Mouse (Mus musculus) inflammation-experienced regulatory T-cells, adult 6 months (primary cell): ENCODE measurements around the gene Slc35f3. TPM values are rescaled to one million over a fixed set of nuclear protein-coding genes. Genes with fewer than 3 reads are reported as not detected.
"Not testable (repeated sequence)": the region's sequence is repeated elsewhere in the genome, so short reads cannot be mapped to it uniquely, and the experiment has no call there.

Experiments used
- ATAC-seq: one replicate; pipeline ENCODE4 v1.8.0; 2017
- polyA plus RNA-seq, 3 experiments: library from polyadenylated mRNA; unstranded; fragments of 100-300 nt; shearing (Covaris generic); gene quantifications; one replicate each; pipeline ENCODE4 v1.2.1; 2017

Gene Slc35f3
- polyA plus RNA-seq, 3 experiments from 2014 or later = not detected

DNA sequence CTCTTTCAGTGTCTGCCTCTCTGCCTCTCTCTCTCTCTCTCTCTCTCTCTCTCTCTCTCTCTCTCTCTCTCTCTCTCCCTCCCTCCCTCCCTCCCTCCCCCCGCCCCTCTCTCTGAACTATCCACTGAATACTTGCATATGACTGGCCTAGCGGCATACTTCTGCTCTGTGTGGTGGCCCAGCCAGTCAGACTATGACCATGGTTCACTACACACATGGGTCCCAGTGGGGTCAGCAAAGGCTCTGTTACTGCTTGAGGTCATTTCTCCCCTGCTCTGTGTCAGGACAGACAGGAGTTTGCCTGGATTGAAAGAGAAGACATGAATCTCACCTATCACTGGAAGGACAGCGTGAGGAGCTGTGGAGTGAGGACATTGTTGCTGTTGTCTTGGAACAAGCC lies 40.5 kb downstream of the Slc35f3 start:
- no peak for ATAC-seq

DNA sequence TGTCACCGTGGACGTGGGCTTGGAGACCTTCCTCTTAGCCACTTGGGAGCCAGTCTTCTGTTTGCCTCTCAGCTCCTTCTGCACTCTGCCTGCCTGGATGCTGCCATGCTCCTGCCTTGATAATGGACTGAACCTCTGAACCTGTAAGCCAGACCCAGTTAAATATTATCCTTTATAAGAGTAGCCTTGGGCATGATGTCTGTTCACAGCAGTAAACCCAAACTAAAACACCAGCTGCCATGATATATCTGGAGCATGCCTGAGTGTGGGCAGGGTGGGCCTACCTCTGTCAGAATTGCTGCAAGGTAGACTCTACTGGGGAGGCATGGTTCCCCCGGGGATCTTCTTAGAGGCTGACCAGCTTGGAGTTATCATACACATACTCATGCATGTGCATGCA lies 41.0 kb downstream of the Slc35f3 start:
- ATAC-seq = no peak

DNA sequence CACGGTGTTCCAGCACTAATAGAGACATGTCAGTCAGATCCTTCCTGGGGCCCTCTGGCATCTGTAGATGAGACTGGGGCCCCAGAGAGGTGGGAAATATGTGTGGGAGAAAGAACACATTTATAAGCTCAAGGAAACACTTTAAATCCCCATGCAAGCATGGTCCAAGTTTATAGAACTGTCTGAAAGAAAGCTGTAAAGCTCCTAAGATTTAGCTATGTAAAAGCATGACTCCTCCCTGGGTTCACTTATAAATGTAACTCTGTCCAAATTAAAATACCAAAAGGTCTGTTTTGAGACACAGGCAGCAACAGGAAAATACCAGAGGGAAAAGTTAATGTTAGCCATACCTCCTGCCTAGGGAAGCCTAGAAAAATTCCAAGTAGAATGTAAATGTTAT lies 42.8 kb downstream of the Slc35f3 start:
- ATAC-seq = no peak

DNA sequence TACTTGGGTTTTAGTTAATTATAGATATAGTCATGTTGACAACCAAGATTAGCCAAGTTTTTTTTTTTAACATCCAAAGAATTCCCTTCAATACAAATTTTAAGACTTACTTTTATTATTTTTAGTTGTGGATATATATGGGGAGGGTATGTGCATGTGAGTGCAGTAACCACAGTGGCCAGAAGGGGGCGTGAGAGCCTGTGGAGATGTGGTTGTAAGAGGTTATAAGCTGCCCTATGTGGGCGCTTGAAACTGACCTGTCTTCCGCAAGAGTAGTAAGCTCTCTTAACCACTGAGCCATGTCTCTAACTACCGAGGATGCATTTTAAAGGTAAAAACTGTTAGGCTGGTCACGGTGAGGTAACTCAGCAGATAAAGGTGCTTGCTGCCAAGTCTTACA lies 45.1 kb downstream of the Slc35f3 start:
- ATAC-seq = no peak

DNA sequence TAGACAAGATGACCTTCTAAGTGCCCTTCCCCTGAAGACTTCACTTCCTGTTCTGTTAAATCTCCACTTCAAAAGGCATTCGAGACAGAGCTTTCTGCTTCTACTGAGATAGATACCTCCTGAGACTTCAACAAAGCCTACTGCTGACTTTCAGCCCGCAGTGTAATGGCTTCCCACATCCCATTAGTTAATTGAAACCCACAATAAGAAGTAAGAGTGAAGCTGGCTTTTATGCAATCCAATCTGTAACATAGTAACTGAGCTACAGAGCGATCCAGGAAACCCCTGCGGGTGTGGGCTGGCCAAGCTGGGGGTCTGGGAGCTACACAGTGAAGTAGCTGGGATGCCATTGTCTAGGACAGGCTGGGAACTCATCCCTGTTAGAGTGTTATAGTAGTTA lies 46.7 kb downstream of the Slc35f3 start:
- ATAC-seq = no peak

DNA sequence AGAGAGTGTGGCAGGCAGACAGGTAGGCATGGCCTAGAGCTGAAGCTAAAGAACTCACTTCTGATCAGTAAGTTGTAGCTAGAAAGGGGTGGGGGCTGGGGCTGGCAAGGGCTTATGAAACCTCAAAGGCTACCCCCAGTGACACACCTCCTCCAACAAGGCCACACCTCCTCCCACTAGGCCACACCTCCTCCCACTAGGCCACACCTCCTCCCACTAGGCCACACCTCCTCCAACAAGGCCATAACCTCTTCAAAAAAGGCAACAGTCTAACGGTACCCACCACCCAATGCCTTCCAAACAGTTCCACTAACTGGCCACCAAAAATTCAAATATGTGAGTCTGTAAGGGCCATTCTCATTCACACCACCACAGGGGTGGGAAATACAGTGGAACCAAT lies 54.9 kb downstream of the Slc35f3 start:
- ATAC-seq = no peak

DNA sequence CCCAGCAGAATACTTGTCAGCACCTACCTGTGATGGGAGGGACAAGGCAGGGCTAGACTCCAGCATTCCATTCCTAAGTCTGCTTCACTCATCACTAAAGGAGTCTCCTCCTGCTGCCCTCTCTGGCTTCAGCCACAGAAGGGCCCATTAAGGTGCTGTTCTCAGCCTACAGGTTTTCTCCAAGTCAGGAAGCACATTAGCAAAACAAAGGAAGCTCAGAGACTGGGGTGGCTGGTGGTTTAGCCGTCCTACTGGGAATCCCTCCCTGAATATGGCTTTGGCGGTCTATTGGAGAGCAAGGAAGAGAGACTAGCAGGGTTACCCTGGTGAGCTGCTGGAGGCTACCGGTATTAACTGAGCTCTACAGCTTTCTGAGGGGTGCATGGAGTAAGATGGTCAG lies 59.6 kb downstream of the Slc35f3 start:
- no peak for ATAC-seq

DNA sequence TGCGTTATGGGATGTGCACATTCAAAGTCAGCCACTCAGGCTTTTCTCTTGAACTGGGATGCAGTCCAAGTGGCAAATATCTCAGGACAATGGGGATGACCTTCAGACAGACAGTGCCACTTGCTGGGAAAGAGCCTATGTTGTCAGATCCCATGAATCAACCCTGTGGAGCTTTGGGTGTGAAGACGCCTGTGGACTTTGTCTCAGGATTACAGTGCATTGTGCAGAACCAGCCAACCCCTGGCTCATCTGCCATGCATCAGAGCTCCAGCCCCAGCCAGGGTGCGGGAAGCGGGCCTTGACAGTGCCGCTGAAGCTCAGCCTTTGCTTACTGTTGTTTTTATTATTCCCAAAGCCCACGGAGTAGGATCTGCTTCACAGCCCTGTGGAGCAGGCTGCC lies 60.9 kb downstream of the Slc35f3 start:
- no peak for ATAC-seq

DNA sequence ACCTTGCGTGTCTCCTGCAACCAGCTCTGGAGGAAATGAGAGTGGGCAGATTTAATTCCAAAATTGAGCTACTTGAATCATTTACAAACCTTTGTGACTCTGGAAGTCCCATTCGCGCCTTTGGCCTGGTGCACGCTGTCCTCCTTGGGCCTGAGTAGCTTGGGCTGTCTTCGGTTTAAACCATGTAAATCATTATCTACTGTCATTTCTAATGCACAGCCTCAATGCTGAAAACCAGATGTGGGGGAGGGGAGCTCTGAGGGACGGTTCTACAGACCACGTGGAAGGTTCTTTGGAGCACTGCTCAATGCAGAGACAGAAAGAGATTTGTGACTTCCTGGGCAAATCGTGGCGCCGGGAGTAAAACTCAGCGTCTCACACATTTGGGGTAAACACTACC lies 61.7 kb downstream of the Slc35f3 start:
- no peak for ATAC-seq

DNA sequence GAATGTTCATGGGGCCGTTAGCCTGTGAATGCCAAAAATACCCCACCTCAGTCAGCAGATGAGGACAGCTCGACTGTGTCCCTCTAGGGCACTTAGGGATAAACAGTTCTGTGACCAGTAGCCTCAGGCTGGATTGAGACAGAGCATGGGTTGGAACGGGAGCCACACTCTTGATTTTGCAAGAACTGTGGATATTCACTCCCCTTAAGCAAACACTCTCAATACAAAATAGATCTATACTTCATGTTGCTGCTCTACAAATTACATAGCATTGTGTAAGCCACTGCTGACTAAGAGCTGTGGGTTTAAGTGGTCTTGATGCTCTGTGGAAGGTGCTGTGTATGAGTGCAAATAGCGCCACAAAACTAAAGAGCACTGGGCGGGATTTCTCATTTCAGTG lies 62.3 kb downstream of the Slc35f3 start:
- ATAC-seq = no peak

DNA sequence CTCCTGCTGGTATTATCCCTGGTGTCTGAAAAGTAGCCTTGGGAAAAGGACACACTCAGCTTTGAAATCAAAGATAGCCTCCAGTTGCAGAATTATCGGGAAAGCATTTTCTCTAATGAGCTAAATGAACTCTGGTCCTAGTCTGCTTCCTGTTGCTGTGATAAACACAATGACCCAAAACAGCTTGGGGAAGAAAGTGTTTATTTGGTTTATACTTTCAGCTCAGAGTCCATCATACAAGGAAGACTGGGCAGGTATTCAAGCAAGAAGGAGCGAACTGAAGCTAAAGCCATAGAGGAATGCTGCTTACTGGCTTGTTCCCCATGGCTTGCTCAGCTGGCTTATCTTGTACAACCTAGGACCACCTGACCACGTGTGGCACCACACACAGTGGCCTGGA lies 67.9 kb downstream of the Slc35f3 start:
- no peak for ATAC-seq

DNA sequence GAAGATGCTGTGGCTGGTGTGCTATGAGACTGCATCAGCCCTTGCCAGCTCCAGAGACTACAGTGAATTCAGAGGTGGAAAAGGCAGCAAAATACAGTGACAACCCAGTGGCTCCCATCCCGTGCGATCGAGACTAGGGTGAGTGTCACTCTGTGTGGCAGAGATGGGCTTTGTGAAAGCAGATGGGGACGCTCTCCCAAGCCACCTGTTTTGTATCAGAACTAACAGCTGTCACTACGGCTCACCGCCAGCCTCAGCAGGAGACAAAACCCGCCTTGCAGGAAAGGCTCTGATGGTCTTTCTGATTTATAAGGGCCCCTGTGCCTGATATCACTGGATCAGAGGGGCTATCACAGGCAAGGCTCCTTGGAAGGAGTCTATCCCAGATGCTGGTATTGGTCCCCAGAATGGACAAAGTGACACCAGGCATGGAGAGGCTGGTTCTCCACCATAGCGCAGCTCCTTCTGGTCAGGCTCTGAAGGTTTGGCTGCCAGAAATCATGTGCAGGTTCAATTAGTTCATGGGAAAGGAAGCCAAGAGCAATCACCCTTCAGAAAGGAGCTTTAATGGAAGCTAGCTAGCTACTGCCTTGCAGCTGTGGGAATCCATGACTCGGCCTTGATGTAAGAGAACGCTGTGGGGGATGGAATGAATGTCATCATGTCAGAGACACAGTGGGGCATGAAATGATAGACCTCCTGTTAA lies 70.1 kb downstream of the Slc35f3 start:
- ATAC-seq = no peak

DNA sequence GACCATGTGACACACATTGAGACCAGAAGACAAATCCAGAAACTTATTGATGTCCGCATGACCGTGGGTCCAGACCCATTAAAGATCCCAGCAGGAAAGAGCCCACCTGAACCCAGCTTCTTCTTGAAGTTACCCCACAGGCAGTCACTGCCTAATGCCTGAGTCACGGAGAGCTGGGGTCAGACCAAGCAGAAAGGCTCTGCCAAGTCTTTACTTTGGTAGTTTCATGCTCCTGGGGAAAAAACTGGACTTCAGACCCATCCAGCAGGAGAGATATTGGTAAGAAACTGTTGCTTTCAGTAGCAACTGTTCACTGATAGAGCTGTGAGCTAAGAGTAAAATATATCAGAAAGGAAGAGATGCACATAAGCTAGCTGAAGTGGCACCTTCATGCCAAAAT lies 73.5 kb downstream of the Slc35f3 start:
- ATAC-seq = no peak

DNA sequence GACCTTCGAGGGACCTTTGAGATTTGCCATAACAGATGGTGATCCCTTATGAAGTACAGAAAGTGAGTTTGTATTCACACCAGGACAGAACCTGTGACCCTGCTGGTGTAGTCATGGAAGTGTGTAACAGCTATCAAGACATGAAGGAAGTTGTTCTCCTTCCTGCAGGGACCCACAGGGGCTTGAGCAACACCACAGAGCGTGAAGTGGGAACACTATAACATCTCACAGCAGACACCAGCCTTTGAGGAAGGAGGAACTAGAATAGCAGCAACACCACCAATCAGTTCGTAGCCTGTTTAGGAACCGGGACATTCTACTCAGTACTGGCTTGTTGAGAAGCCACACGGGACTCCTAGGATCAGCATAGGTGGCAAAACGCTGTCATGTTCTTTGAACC lies 81.2 kb downstream of the Slc35f3 start:
- ATAC-seq = no peak

DNA sequence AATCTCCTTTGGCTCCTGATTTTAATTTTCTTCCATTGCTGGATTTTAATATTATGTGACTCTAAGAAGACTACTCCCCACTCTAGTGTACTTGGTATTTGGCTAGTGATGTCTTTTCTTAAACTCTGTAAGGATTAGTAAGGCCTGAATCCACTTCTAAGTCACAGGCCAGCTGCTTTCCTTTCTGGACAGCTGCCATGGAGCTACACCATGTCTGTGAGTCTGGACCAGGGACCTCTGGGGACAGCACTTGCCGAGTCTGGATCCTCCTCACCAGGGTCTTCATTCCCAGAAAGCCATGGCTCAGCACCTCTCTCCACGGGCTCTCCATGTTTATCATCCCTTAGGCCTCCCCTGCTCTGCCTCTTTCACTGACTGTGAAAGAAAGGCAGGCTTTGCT lies 81.8 kb downstream of the Slc35f3 start:
- no peak for ATAC-seq

DNA sequence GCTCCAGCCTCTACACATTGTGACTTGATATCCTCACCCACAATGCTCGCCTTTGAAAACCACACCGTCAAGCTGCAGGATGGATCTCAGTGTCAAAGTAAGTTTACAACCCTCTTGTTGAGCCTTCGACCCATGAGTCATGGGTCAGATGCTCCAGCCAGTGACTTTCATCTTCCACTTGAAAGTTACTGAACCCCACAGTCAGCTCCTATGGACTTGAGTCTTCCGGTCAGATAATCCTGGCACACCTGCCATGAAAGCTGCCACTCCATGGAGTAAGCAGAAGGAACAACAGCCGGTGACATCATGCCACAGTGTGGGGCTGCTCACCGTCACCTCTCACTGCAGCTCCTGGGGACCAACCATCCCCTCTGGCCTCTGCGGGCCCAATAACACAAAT lies 82.9 kb downstream of the Slc35f3 start:
- ATAC-seq = no peak

DNA sequence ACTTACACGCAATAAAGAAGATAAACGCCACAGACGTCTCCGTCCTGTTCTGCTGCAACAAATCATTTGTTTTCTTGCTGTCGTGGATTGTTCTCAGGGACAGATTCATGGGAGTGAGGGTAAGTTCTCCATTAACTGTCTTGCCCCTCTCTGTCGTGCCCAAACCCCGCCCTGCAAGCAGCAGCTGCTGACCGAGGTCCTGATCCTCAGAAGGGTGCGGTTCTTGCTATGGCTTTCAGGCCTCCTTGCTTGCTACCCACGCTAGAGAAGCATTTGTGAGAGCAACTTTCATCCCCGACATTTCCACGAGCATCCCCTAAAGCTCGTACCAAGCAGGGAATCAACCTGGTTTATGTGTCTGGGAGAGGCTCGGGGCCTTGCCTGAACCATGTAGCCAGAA lies 83.9 kb downstream of the Slc35f3 start:
- ATAC-seq = no peak

DNA sequence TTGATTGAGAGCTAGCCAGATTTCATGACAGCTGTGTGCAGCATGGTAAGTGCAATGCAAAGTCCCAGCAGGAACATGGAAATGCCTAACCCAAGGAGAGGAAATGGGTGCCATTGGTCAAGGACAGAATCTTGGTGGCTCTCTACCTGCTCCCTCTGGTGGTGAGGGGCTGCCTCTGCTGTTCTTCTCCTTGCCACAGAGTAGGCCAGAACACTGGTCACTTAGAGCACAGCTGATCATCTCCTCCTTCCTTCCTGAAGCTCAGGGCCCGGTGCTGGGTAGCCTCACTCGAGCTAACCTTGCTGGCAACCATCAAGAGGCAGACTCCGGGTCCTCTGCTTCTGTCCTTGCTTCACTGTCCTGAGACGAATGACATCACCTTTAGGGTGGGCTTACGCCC lies 84.4 kb downstream of the Slc35f3 start:
- no peak for ATAC-seq

DNA sequence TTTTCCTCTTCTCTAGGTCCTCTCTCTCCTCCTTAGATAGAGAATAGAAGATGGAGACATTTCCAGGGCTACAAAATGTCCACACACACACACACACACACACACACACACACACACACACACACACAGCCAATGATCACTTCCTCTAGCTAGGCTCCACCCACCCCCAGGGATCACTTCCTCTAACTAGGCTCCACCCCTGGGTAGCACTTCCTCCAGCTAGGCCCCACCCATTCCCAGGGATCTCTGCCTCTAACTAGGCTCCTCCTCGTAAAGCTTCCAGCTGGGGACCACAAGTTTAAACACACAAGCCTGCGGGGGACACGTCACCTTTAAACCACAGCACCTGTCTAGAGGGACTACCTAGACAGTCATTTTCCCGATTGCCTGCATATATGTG lies 89.2 kb downstream of the Slc35f3 start:
- no peak for ATAC-seq

DNA sequence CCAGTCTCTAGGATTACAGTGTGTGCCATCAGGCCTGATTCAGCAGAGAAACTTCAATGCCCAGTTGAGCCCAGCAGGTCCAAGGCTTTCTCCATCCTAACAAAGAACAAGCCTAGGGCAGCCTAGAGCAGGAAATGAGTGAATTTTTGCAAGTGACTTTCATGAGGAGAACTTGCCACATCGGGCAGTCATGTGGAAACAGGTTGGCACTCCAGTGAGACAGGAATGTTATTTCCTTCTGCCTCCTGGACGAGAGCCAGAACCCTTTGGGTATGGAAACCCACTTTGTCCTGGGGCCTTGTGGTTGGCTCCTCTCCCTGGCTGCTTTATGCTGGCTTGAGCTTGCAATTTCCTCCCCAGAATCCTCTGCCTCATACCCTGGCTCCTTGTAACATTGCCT lies 93.2 kb downstream of the Slc35f3 start:
- no peak for ATAC-seq

DNA sequence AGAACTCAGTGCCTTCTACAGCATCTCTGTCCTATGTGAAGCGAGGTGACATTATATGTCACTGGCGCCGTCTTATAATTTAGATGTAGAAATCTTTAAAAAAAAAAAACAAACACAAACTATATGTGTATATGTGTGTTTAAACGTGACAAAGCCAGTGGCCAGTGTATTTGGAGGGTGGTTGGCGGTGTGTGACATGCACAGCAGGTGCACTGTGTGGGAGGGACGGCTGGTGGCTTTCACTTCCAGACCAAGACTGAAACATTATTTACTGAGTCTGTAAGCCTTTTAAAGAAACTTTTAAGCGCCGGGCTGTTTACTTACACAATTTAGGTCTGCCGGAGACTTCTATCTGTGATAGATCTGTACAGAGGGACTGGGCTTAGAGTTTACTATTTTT lies 97.0 kb downstream of the Slc35f3 start:
- ATAC-seq = no peak

DNA sequence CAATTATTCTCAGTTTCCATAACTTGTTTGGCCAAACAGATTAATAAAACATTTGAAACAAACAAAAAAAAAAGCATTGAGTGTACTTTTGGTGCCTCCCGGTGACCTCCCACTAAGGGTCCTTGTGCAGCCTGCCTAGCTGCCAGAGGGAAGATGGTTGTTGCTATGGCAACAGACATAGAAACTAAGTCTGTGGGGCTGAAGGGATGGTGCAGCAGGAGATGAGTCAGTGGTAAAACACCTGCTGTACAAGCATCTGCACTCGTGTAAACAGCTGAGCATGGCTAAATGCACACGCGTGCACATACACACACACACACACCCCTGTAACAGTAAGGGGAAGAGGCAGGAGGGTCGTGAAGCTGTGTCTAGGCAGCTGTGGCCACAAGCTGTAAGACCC lies 97.6 kb downstream of the Slc35f3 start:
- ATAC-seq = no peak

DNA sequence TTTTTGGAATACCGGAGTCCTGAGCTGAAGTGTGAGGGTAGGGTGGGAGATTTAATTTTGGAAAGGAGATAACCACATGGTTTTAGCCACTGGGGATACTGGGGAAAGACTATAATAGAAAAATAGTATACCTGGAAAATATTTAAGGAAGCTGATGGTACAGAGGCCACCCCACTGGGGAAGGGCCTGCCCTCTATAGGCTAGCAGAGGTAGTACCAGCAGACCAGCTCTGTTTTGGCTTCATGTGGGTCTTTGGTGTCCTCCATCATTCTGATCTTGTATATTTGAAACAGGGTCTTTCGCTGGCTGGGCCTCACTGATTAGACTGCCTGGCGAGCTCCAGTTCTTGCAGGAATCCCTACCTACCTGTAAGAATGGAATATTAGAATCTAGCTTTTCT lies 100.0 kb downstream of the Slc35f3 start:
- no peak for ATAC-seq

DNA sequence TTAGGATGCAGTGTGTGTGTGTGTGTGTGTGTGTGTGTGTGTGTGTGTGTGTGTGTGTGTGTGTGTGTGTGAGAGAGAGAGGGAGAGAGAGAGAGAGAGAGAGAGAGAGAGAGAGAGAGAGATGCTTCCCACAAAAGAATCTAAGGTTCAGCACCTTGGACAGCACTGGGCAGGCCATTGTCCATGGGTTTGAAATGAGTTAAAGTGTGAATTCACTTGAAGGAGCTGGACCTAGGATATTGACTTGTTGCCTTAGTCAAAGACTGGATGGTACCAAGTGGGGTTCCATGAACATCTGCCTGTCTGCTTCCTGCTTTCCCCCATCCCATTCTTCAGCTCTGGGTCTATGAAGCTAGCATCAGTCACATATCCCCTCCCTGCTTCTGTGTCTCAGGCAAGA lies 106.2 kb downstream of the Slc35f3 start:
- ATAC-seq = not testable (repeated sequence)

DNA sequence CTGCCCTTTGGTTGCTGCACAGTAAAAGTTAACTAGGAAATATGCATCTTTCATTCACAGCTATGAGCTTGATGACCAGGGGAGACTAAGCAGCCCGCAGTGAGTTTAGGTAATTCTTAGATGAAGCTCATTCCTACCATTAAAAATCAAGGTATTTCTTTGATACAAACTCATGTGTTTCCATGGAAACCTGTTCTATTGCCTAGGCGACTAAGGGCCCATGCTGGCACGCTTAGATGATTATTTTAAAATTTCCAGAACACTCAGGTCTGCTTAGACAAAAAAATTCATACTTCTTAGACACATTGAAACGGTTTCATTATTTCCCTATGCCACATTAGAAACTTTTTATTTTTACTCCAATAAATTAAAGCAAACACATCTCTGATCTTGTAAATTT lies 106.7 kb downstream of the Slc35f3 start:
- ATAC-seq = no peak

DNA sequence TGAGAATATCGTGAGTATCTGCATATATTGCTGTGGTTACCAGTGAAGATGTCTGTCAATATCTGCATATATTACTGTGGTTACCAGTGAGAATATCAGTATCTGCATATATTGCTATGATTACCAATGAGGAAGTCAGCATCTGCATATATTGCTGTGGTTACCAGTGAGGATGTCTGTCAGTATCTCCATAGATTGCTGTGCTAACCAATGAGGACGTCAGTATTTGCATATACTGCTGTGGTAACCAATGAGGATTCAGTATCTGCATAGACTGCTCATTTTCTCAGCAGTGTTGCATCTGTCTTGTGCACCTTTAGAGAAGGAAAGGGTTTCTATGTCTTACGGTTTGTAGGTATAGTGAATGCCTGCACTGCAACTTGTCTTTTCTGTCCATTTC lies 122.5 kb downstream of the Slc35f3 start:
- ATAC-seq = no peak
